Mouse (Mus musculus) megakaryocyte-erythroid progenitor cell, adult 5-6 weeks (primary cell): ENCODE results near the gene Tnnc2. TPM values are rescaled to one million over a fixed set of nuclear protein-coding genes. Genes with fewer than 3 reads are reported as not detected.

ENCODE experiments used
- ATAC-seq: replicated peaks from 2 replicates; pipeline ENCODE4 v1.8.0; 2016; ENCODE audit warnings: mild to moderate bottlenecking, inconsistent platforms; ENCODE audit not compliant: severe bottlenecking, poor library complexity, low FRiP score, low TSS enrichment
- total RNA-seq, 2 experiments: library from RNA; stranded (forward) in 1 of 2; stranded (reverse) in 1 of 2; fragments of 200-1000, 215-1000 nt in 1 of 2; fragments of >200 nt in 1 of 2; fragmentation: Nextera tagmentation in 1 of 2; gene quantifications; 2 replicates each; pipeline ENCODE4 v1.2.3; 2014 to 2017

Tnnc2 gene
- total RNA-seq, 2 experiments from 2014 or later: not detected

DNA sequence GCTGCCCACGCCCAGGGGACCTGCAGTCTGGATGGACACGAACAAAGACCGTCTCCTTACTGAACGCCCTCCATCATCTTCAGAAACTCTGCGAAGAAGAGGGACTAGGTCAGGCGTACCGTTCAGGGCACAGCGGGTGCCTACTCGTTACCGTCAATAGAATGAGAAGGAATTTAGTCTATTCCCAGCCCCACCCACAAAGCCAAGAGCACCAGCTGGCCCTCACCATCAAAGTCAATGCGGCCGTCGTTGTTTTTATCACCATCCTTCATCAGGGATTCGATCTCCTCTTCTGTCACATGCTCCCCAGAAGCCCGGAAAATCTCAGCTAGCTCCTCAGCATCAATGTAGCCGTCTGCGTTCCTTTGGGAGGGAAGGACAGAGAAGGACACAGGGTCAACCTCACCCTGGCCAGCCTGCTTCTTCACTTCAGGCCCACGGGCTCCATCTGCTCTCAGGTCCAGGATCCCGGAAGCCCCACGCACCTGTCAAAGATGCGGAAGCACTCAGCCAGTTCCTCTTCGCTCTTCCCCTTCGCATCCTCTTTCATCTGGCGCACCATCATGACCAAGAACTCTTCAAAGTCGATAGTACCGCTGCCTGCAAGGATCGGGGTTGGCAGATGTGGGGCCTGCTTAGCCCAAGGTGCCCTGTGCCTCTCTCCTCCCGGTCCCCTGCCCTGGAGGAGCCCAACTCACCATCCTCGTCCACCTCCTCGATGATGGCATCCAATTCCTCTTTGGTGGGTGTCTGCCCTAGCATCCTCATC is 2.3 kb downstream of the Tnnc2 start:
- no peak for ATAC-seq

DNA sequence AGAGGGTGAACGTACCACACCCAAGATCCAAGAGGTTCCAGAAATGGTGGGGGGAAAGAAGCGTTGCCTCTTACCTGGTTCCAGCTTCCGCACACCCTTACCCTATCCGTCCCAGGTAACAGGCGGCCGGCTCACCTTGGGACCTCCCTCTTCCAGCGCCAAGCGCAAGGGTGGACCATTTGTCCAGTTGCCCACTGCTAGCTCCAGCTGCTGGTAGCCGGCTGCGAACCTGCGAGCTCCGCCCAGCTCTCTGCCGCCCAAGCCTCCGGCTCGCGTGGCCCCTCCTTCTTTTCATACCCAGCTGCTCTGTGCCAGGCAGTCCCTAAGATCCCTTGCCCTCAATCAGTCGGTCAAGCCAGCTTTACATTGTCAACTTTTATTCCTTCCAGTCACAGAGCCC is 3.0 kb downstream of the Tnnc2 start:
- ATAC-seq: no peak

DNA sequence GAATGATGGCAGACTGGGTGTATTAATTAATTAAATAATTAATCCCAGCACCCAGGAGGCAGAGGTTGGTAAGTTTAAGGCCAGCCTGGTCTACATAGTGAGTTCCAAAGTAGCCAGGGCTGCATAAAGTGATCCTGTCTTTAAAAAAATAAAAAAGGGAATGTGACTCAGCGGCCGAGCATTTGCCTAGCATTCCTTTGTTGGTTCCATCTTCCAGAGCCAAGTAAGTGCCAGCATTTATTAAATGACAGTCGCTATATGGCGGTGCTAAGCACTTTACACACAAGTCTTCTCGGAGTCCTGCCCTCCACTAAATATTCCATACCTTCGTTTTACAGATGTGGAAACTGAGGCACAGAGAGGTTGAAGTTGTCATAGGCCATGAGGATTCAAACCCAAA is 3.6 kb downstream of the Tnnc2 start:
- ATAC-seq: no peak

DNA sequence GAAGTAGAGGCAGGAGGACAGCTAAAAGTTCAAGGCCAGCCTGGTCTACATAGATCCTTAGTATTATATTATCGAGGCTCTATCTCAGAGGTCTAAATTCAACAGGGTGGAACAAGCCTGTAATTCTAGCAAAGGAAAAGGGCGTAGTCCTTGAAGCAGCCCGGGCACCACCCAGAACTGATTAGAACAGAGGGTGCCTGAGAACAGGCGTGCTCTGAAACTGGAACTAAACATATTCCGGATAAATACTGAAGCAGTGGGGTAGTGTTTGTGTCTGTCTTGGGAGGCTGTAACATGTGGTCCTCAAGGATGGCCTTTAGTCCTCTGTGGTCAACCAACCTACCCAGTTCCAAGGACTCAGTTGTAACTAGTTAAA is 5.8 kb downstream of the Tnnc2 start:
- ATAC-seq: peak; percentile 57

GRCm38 (mm10) chr2:164773229-164773988 is 6.4 kb downstream of the Tnnc2 start:
- ATAC-seq: 0 out of 2 replicates have a peak, but pooled peaks have one; percentile 0

DNA sequence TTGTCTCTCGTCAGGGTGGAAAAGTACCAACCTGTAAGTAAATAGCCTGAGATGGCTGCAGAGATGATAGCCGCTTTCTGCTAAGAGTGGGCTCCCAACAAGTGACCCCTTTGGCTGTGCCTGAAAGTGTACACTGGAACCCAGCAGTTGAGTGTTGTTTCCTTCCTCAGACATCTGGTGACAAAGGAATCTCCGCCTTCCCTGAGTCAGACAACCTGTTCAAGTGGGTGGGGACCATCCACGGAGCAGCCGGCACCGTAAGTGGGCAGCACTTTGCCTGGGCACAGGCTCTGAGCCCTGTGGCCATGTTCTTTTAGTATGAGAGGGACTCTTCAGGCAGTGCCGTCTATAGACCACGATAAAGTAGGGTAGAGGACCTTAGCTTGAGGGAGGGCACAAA is 8.6 kb downstream of the Tnnc2 start:
- ATAC-seq: no peak

- ATAC-seq: no peak
Measured at GRCm38 (mm10) chr2:164770279-164770678, 9.5 kb downstream of the Tnnc2 start.

- peak; percentile 96 for ATAC-seq
Measured at GRCm38 (mm10) chr2:164769258-164770037, 10.3 kb downstream of the Tnnc2 start, which contains the start of gene Ube2c. TSS of gene Ube2c (plus strand) at chr2:164769898.

DNA sequence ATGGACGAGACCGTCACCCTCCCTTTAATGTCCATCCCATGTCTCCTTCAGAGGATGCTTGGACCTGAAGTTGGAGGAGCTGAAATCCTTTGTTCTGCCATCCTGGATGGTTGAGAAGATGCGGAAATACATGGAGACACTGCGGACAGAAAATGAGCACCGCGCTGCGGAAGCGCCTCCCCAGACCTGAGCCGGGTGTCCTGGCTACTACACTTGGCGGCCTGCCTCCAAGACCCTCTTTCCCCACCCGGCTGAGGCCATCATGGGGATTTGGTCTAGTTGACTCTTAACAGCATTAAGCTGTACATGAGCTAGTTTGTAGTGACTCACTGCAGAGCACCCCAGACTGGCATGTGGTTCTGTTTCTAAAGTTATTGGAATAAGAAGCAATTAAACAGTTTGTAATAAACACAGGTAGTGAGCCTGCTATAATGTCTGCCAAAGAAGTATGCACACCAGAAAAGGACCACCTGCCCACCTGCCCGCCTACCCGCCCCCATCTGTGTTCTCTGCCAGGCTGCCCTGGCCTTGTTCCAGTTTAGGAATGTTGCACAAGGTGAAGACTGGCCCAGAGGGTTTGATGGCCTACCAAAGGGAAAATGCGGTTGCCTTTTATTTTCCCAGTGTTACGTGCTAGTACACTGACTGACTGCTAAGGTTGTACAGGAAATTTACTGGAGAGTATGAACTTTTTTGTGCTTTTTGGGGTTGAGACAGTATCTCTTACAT is 11.8 kb downstream of the Tnnc2 start:
- ATAC-seq: no peak

DNA sequence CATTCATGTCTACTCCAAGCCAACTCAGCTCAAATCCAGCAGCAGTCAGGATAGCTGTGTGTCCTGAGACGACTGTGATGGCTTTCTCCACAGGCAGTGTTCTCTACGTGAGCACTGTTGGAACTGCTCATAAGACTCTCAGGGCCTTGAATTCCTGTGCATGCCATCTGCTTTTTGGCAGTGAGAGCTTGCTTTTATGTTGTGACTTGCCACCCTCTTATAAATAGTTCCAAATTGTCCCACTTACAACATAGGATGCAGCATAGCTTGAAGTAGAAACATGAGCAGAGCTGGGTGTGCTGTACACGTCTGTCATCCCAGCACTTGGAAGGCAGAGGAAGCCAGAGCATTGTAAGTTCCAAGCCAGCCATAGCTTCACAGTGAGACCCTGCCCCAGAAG is 13.9 kb downstream of the Tnnc2 start:
- ATAC-seq: no peak

- no peak for ATAC-seq
Measured at GRCm38 (mm10) chr2:164762593-164762992, 17.2 kb downstream of the Tnnc2 start.

DNA sequence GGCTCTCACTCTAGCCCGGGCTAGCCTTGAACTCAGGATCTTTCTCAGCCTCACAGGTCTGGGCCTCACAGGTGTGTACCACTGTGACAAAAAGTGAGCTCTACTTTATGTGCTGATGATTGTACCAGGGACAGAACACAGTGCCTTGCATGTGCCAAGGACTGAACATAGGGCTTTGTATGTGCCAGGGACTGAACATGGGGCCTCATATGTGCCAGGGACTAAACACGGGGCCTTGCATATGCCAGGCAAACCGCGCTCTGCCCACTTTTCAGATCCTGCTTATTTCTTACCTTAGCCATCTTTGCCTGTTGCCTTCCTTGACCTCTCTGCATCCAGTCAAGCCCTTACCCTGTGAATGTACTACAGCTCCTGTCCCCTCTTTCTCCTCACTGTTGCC is 17.8 kb downstream of the Tnnc2 start:
- no peak for ATAC-seq

DNA sequence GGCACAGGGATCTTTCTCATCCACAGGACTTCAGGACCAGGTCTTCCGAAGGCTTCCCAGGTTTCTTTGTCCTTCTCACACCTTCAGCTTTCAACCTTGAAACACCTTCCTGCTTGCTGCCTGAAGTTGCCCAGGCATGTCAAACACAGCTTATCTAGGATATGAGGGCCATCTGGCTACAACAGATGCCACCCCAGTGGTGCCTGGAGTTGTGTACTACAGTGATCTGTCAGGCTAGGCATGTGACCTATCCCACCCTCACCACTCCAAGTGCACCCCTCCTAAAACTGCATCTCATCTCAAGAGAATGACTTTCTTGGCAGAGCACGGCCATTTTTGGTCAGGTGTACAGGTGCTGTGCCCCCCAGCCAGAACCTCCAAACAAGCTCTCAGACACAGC is 18.3 kb downstream of the Tnnc2 start:
- peak; percentile 85 for ATAC-seq

DNA sequence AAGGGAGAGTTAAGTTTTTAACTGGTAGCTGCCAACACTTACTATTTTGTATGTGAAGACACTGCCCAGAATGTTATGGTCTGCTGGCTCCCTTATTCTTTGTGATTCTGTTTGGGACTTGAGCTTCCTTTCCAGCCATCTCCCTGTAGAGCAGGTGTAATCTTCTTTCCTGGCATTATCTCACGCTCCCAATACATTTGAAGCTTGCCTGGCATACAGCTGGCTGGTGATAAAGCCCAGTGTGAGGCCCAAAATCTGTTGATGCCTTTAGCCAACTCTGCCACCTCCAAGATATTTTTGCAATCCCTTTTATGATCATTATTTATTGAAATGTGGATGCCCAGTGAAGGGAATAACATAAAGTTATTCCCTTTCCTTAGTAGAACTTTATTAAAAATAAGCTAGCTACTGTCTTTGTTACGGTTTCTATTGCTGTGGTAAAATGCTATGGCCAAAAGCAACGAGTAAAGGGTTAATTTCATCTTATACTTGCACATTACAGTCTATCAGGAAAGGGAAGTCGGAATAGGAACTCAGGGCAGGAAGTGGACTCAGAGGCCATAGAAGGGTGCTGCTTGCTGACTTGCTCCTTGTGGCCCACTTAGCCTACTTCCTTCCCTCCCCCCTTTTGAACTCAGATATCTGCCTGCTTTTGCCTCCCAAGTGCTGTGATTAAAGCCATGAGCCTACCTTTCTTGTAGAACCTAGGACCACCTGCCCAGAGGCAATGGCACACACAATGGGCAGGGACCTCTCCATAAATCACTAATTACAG is 19.5 kb downstream of the Tnnc2 start:
- ATAC-seq: peak; percentile 72

GRCm38 (mm10) chr2:164758692-164759091 is 21.1 kb downstream of the Tnnc2 start:
- ATAC-seq: no peak

DNA sequence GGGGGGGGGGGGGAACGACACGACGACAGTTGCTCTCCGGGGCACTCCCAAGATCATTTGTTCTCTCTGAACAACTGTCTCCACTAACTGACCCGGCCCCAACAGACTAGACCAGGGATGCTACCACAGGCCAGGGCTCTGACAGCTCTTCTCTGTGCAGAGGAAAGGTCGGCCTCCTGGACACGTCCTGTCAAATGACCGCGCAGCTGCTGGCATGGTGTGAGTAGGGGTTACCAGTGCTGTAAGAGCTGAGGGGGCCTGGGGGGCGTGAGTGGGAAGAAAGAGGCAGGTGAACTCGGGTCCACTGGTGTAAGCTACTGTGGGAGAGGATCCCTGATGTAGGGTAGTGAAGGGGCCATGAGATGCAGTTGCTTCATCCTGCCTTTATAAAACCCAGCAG is 21.9 kb downstream of the Tnnc2 start:
- no peak for ATAC-seq

DNA sequence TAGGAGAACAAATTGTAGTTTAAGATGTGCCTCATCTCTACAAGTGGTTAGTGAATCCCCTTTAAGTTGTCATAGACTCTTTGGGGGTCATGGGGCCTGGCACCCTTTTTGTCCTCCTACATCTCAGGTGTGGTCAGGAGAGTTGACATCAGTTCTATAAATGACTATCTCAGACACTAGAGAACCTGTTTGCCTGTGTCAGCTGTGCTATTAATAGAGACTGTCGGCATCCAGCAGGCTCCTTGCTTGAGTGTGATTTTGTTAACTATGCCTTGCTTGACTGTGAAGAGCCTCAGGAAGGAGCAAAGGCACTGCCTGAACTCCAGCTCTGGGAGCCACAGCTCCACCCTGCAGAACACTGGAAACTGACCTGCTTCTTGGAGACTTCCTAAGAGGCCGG is 25.0 kb downstream of the Tnnc2 start:
- ATAC-seq: no peak

- ATAC-seq: no peak
Measured at GRCm38 (mm10) chr2:164754105-164754504, 25.7 kb downstream of the Tnnc2 start.

GRCm38 (mm10) chr2:164752454-164752853 is 27.3 kb downstream of the Tnnc2 start:
- ATAC-seq: no peak
